Comparison of ENCODE assay signal across 9 mouse cellular contexts in genomic region chr9:13613325-13614268, GRCm38 (mm10).
DNase-seq lines count a peak whose midpoint lies in the region; ATAC-seq and TF ChIP-seq lines count a peak whose summit lies in the region.
"Had no signal": no experiment of that assay in that cellular context is flagged by ENCODE, and none has a peak within 500 bp of the region (broad histone marks: within the 10 kb centered on the region; RNA-seq: fewer than 3 reads in every experiment).

No protein-coding gene starts in this region.

- DNase-seq in heart, adult 11 months: peak; percentile 61
- no peak for DNase-seq in heart, embryonic 10.5 days (ENCODE audit: low spot score)
- DNase-seq in forebrain, embryonic 11.5 days (ENCODE audit: low spot score): peak; percentile 55
- peak; percentile 33 for DNase-seq in neural tube, embryonic 11.5 days (ENCODE audit: low spot score)
- no peak for DNase-seq in right cerebral cortex, adult 2 months (ENCODE audit: low spot score in 2 of 2)
- DNase-seq in cerebellum, postnatal 14 days: no peak
- DNase-seq: adrenal gland, adult 8-10 months had no signal

- H3K27me3 ChIP-seq in heart, embryonic 10.5 days (ENCODE audit: insufficient read depth, poor library complexity, severe bottlenecking): no peaks in the 10 kb centered on the region
- H3K27me3 ChIP-seq in forebrain, embryonic 11.5 days (ENCODE audit: control insufficient read depth, insufficient read depth, low read length): no peaks in the 10 kb centered on the region
- no peaks in the 10 kb centered on the region for H3K27me3 ChIP-seq in intestine, postnatal 0 days (replicated peaks; ENCODE audit: control insufficient read depth, insufficient read depth, low read length)
- no peaks in the 10 kb centered on the region for H3K27me3 ChIP-seq in neural tube, embryonic 11.5 days (ENCODE audit: control insufficient read depth, insufficient read depth, low read length)

- no peaks in the 10 kb centered on the region for H3K9me3 ChIP-seq in heart, embryonic 10.5 days
- no peaks in the 10 kb centered on the region for H3K9me3 ChIP-seq in forebrain, embryonic 11.5 days (ENCODE audit: control insufficient read depth, low read length)
- no peaks in the 10 kb centered on the region for H3K9me3 ChIP-seq in intestine, postnatal 0 days (ENCODE audit: control insufficient read depth)
- H3K9me3 ChIP-seq in neural tube, embryonic 11.5 days (ENCODE audit: control insufficient read depth, low read length): no peaks in the 10 kb centered on the region

- H3K9ac ChIP-seq in forebrain, embryonic 11.5 days (ENCODE audit: low read length): peak overlapping the region; percentile 16; the same call in 1 of the 2 replicates
- H3K9ac ChIP-seq in intestine, postnatal 0 days (ENCODE audit: low read depth, low read length): no peak overlapping the region
- no peak overlapping the region for H3K9ac ChIP-seq in neural tube, embryonic 11.5 days (ENCODE audit: low read length)

- H3K27ac ChIP-seq in heart, embryonic 10.5 days: no peak overlapping the region
- H3K27ac ChIP-seq in forebrain, embryonic 11.5 days (ENCODE audit: low read depth, low read length): peak overlapping the region; percentile 61; the same call in 1 of the 2 replicates
- H3K27ac ChIP-seq in intestine, postnatal 0 days (ENCODE audit: low read depth, low read length): no peak overlapping the region
- no peak overlapping the region for H3K27ac ChIP-seq in neural tube, embryonic 11.5 days (ENCODE audit: low read depth, low read length)

- H3K4me3 ChIP-seq in heart, embryonic 10.5 days: no peak overlapping the region
- no peak overlapping the region for H3K4me3 ChIP-seq in forebrain, embryonic 11.5 days (ENCODE audit: low read depth, low read length)
- no peak overlapping the region for H3K4me3 ChIP-seq in intestine, postnatal 0 days (ENCODE audit: low read depth, low read length)
- no peak overlapping the region for H3K4me3 ChIP-seq in neural tube, embryonic 11.5 days (ENCODE audit: low read depth, low read length)

- WGBS in heart, embryonic 10.5 days: 51% methylated on average over 8 of the region's 8 CpGs
- 34% methylated on average over 8 of the region's 8 CpGs for WGBS in forebrain, embryonic 11.5 days
- WGBS in intestine, postnatal 0 days: 41% methylated on average over 8 of the region's 8 CpGs
- 43% methylated on average over 8 of the region's 8 CpGs for WGBS in neural tube, embryonic 11.5 days

- peak; percentile 72 for ATAC-seq in forebrain, embryonic 11.5 days (replicated peaks; ENCODE audit: low FRiP score)
- no peak for ATAC-seq in intestine, postnatal 0 days
- ATAC-seq in neural tube, embryonic 11.5 days (ENCODE audit: insufficient read depth, low FRiP score, low TSS enrichment): no peak; the same call in 1 of the 2 replicates
- no peak for ATAC-seq in erythroblast, adult 5-6 weeks (replicated peaks; ENCODE audit: low FRiP score, poor library complexity, severe bottlenecking)

- no peaks in the 10 kb centered on the region for H3K36me3 ChIP-seq in heart, embryonic 10.5 days
- no peaks in the 10 kb centered on the region for H3K36me3 ChIP-seq in forebrain, embryonic 11.5 days (ENCODE audit: control insufficient read depth, insufficient read depth, low read length)
- H3K36me3 ChIP-seq in intestine, postnatal 0 days (ENCODE audit: control insufficient read depth, insufficient read depth): no peaks in the 10 kb centered on the region
- no peaks in the 10 kb centered on the region for H3K36me3 ChIP-seq in neural tube, embryonic 11.5 days (ENCODE audit: control insufficient read depth, insufficient read depth, low read length)

- no peak for TF ChIP-seq CTCF in intestine, postnatal 0 days (IDR thresholded peaks at IDR 0.05; ENCODE audit: low read depth)

- H3K4me1 ChIP-seq in heart, embryonic 10.5 days: peaks cover 29% of the 10 kb centered on the region
- peaks cover 10% of the 10 kb centered on the region for H3K4me1 ChIP-seq in forebrain, embryonic 11.5 days (replicated peaks; ENCODE audit: control insufficient read depth, insufficient read depth, low read length)
- H3K4me1 ChIP-seq in intestine, postnatal 0 days (replicated peaks; ENCODE audit: control insufficient read depth, insufficient read depth, low read length): no peaks in the 10 kb centered on the region
- peaks cover 18% of the 10 kb centered on the region for H3K4me1 ChIP-seq in neural tube, embryonic 11.5 days (ENCODE audit: control insufficient read depth, insufficient read depth, low read length)

- peak overlapping the region; percentile 28; the same call in 1 of the 2 replicates for H3K4me2 ChIP-seq in forebrain, embryonic 11.5 days (ENCODE audit: low read depth, low read length, severe bottlenecking)
- 0 out of 2 replicates have a peak overlapping the region, but pooled peaks have one; percentile 17 for H3K4me2 ChIP-seq in intestine, postnatal 0 days (replicated peaks; ENCODE audit: low read depth)
- H3K4me2 ChIP-seq in neural tube, embryonic 11.5 days (ENCODE audit: low read depth): no peak overlapping the region

Comparison
In these comparisons a context has a peak if more than half of its experiments do, and no peak if none do; other contexts are left out.
1. DNase-seq: peak in heart, adult 11 months (single experiment), forebrain, embryonic 11.5 days (single experiment) and neural tube, embryonic 11.5 days (single experiment); none in heart, embryonic 10.5 days (single experiment), right cerebral cortex, adult 2 months (0 of 2) and cerebellum, postnatal 14 days (0 of 2).